Mouse (Mus musculus) liver, adult 2 months (tissue): ENCODE results near the gene Ifitm10. TPM values are rescaled to one million over a fixed set of nuclear protein-coding genes. Genes with fewer than 3 reads are reported as not detected.

ENCODE experiments used
- DNase-seq: peaks from one replicate; pipeline ENCODE4 v3.0.0-alpha.2; 2011; ENCODE audit warnings: low read depth, low spot score; ENCODE audit errors: extremely low read depth
- H3K27ac ChIP-seq: fragments of 200-500 bp; replicated peaks from 2 replicates; pipeline ENCODE4 v1.5.1; 2012; ENCODE audit warnings: low read depth, mild to moderate bottlenecking, control low read depth, inconsistent platforms, low read length; ENCODE audit not compliant: insufficient read depth
- H3K27me3 ChIP-seq: fragments of 200-500 bp; 2 replicates; pipeline ENCODE4 v1.6.1; 2012; ENCODE audit warnings: mild to moderate bottlenecking, moderate library complexity, low read length, inconsistent platforms; ENCODE audit not compliant: control insufficient read depth, insufficient read depth
- H3K36me3 ChIP-seq: fragments of 200-500 bp; 2 replicates; pipeline ENCODE4 v1.6.1; 2012; ENCODE audit warnings: low read length, inconsistent platforms; ENCODE audit not compliant: control insufficient read depth, insufficient read depth
- H3K4me1 ChIP-seq: fragments of 200-500 bp; 2 replicates; pipeline ENCODE4 v1.6.1; 2011; ENCODE audit warnings: low read length; ENCODE audit not compliant: control insufficient read depth, insufficient read depth
- H3K4me3 ChIP-seq: fragments of 200-500 bp; 2 replicates; pipeline ENCODE4 v1.5.1; 2011; ENCODE audit warnings: low read depth, mild to moderate bottlenecking, control low read depth, low read length, moderate library complexity; ENCODE audit not compliant: insufficient read depth
- H3K79me2 ChIP-seq: fragments of 200-500 bp; 2 replicates; pipeline ENCODE4 v1.6.1; 2012; ENCODE audit warnings: inconsistent platforms, mild to moderate bottlenecking, low read length, moderate library complexity; ENCODE audit not compliant: control insufficient read depth, insufficient read depth
- H3K9ac ChIP-seq: fragments of 200-500 bp; 2 replicates; pipeline ENCODE4 v1.6.1; 2012; ENCODE audit warnings: low read depth, mild to moderate bottlenecking, control low read depth, inconsistent platforms, low read length
- CTCF ChIP-seq: fragments of 200-500 bp; IDR thresholded peaks from 2 replicates; pipeline ENCODE4 v1.5.1; 2011; ENCODE audit warnings: low read depth, low read length, control low read depth
- POLR2A ChIP-seq: fragments of 200-500 bp; IDR thresholded peaks from 2 replicates; pipeline ENCODE4 v1.6.1; 2011; ENCODE audit warnings: low read length, control low read depth; ENCODE audit not compliant: insufficient read depth; ENCODE audit errors: extremely low read depth
- WGBS: fragments of 180-500 bp; shearing (Covaris S2); methylation state at CpG from one replicate; pipeline ENCODE4 v1.1.7; 2018; 5-methylcytosine and 5-hydroxymethylcytosine counted together
- polyA plus RNA-seq: library from polyadenylated mRNA; depleted of rRNA; stranded (reverse); fragments of >200 nt; gene quantifications from 2 replicates; pipeline ENCODE4 v1.2.3, GENCODE M21; 2012
- total RNA-seq: library from RNA; depleted of rRNA; stranded (reverse); fragments of >200 nt; gene quantifications from 2 replicates; pipeline ENCODE4 v1.2.3, GENCODE M21; 2014

Gene Ifitm10
- total and polyA plus RNA-seq, 2 experiments = 0.65 to 0.71 TPM

GRCm38 (mm10) chr7:142371398-142371767 lies 2.2 kb downstream of the Ifitm10 start:
- no peaks in the 10 kb centered on the region for H3K79me2 ChIP-seq
- H3K9ac ChIP-seq = peak overlapping the region; percentile 64
- no peak overlapping the region for H3K27ac ChIP-seq
- peak overlapping the region; percentile 65 for H3K4me3 ChIP-seq
- H3K4me1 ChIP-seq = no peaks in the 10 kb centered on the region; the same call in 1 of the 2 replicates
- DNase-seq = no peak
- WGBS = 27% methylated on average over 11 of the region's 11 CpGs
- TF ChIP-seq POLR2A (no peak), CTCF (no peak)
- H3K36me3 ChIP-seq = no peaks in the 10 kb centered on the region
- 0 out of 2 replicates have a peak, but pooled peaks cover 4% of the 10 kb centered on the region for H3K27me3 ChIP-seq

GRCm38 (mm10) chr7:142370937-142371336 lies 2.6 kb downstream of the Ifitm10 start:
- Histone ChIP-seq H3K27me3 (0 out of 2 replicates have a peak, but pooled peaks cover 4% of the 10 kb centered on the region), H3K4me3 (peak overlapping the region; percentile 65; the same call in 1 of the 2 replicates), H3K4me1 (no peaks in the 10 kb centered on the region; the same call in 1 of the 2 replicates)

GRCm38 (mm10) chr7:142369820-142370219 lies 3.7 kb downstream of the Ifitm10 start:
- no peaks in the 10 kb centered on the region for H3K79me2 ChIP-seq
- no peak overlapping the region; the same call in 1 of the 2 replicates for H3K9ac ChIP-seq
- WGBS = 51% methylated on average over 6 of the region's 6 CpGs
- no peaks in the 10 kb centered on the region; the same call in 1 of the 2 replicates for H3K4me1 ChIP-seq
- no peak for DNase-seq
- no peak for TF ChIP-seq CTCF
- TF ChIP-seq POLR2A = no peak
- H3K4me3 ChIP-seq = no peak overlapping the region
- 0 out of 2 replicates have a peak, but pooled peaks cover 4% of the 10 kb centered on the region for H3K27me3 ChIP-seq
- no peak overlapping the region for H3K27ac ChIP-seq
- no peaks in the 10 kb centered on the region for H3K36me3 ChIP-seq

More at GRCm38 (mm10) chr7:142370937-142371336, 2.6 kb downstream of the Ifitm10 start:
- DNase-seq = no peak
- no peaks in the 10 kb centered on the region for H3K79me2 ChIP-seq
- TF ChIP-seq POLR2A (no peak), CTCF (no peak)
- no peaks in the 10 kb centered on the region for H3K36me3 ChIP-seq
- WGBS = 71% methylated on average over 18 of the region's 18 CpGs
- no peak overlapping the region for H3K27ac ChIP-seq
- H3K9ac ChIP-seq = peak overlapping the region; percentile 64; the same call in 1 of the 2 replicates

DNA sequence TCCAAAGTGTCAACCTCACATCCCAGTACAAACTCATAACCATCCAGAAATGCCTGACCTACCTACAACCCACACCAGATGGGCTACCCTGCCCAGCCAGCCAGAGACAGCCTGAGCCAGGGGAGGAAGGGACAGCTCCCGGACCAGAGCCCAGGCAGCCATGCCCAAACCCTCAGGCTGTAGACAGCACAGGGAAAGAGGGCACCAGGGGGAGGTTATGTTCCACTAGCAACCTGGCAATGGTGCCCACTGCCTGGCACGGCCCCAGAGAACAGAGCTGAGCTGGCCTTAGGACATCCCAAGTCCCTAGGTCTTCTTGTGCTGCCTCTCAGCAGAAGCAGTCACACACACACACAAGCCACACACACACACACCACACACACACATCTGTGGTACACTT lies 4.7 kb downstream of the Ifitm10 start:
- Histone ChIP-seq H3K79me2 (no peaks in the 10 kb centered on the region), H3K9ac (no peak overlapping the region), H3K27me3 (0 out of 2 replicates have a peak, but pooled peaks cover 4% of the 10 kb centered on the region), H3K36me3 (no peaks in the 10 kb centered on the region), H3K4me3 (no peak overlapping the region), H3K4me1 (no peaks in the 10 kb centered on the region; the same call in 1 of the 2 replicates), H3K27ac (no peak overlapping the region)
- DNase-seq = no peak
- TF ChIP-seq POLR2A (no peak), CTCF (no peak)
- 83% methylated on average over 2 of the region's 2 CpGs for WGBS

DNA sequence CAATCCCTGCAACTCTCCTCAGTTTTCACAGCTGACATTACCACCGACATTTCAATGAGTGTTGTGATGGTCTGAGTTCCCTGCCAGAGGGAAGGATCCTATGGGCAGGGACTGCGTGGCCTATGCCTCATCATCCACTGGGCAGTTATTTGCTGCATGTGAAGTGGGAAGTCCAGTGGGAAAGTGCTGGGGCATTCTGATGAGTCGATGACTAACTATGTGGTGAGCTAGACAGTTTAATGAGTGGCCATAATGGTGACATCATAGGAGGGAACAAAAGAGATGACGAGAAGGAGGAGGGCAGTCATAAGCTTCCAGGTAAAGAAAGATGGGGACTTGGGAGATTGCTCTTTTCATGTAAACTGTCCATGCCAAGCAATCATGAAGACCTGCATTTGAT lies 10.4 kb downstream of the Ifitm10 start:
- Histone ChIP-seq H3K27ac (no peak overlapping the region), H3K27me3 (no peaks in the 10 kb centered on the region), H3K4me3 (no peak overlapping the region), H3K9ac (no peak overlapping the region), H3K36me3 (no peaks in the 10 kb centered on the region), H3K79me2 (no peaks in the 10 kb centered on the region), H3K4me1 (no peaks in the 10 kb centered on the region)
- no peak for DNase-seq
- TF ChIP-seq POLR2A (no peak), CTCF (no peak)
- 78% methylated on average over 4 of the region's 4 CpGs for WGBS

DNA sequence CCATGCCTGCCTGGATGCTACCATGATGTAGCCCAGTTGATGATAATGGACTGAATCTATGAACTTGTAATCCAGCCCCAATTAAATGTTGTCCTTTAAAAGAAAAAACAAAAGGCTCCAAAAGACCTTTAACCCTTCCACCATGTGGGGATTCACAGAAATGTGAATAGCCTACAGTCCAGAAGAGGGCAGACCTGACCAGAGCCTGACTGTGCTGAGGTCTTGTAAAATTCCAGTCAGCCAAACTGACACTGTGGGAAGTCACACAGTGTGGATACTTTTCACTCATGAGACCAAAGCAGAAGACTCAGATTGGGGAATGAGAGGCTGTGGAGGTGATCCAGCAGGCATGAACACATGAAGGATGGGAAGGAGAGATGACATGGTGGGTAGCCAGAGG lies 12.8 kb downstream of the Ifitm10 start:
- Histone ChIP-seq H3K79me2 (no peaks in the 10 kb centered on the region), H3K9ac (no peak overlapping the region), H3K27ac (no peak overlapping the region), H3K4me1 (no peaks in the 10 kb centered on the region), H3K36me3 (no peaks in the 10 kb centered on the region), H3K27me3 (no peaks in the 10 kb centered on the region), H3K4me3 (no peak overlapping the region)
- TF ChIP-seq CTCF (0 out of 2 replicates have a peak, but pooled peaks have one; percentile 11), POLR2A (no peak)
- no peak for DNase-seq
